Mouse (Mus musculus): ENCODE data around the gene Cdhr2.

Cdhr2 gene

GRCm38 (mm10) chr13:54693558-54694347 is 7.5 kb upstream of the Cdhr2 start, which contains the start of gene Rnf44:
Gene Rnf44 (minus strand): TSS chr13:54693907.
- DNase-seq (ENCODE audit: low read depth, low spot score): peak; percentile 100

- no peak for DNase-seq (ENCODE audit: low read depth, low spot score)
Observed at GRCm38 (mm10) chr13:54694348-54695060, 6.8 kb upstream of the Cdhr2 start.

- DNase-seq (ENCODE audit: low read depth, low spot score): no peak
Observed at GRCm38 (mm10) chr13:54695479-54696230, 5.6 kb upstream of the Cdhr2 start.

GRCm38 (mm10) chr13:54702507-54702906 is 1.2 kb downstream of the Cdhr2 start:
- no peak for DNase-seq (ENCODE audit: low read depth, low spot score)

GRCm38 (mm10) chr13:54704890-54705289 is 3.6 kb downstream of the Cdhr2 start:
- DNase-seq (ENCODE audit: low read depth, low spot score): no peak

GRCm38 (mm10) chr13:54710866-54711265 is 9.6 kb downstream of the Cdhr2 start:
- no peak for DNase-seq (ENCODE audit: low read depth, low spot score)

GRCm38 (mm10) chr13:54714393-54714792 is 13.1 kb downstream of the Cdhr2 start:
- no peak for DNase-seq (ENCODE audit: low read depth, low spot score)

GRCm38 (mm10) chr13:54714996-54715395 is 13.7 kb downstream of the Cdhr2 start:
- no peak for DNase-seq (ENCODE audit: low read depth, low spot score)

- DNase-seq (ENCODE audit: low read depth, low spot score): peak; percentile 43
Observed at GRCm38 (mm10) chr13:54716916-54717315, 15.7 kb downstream of the Cdhr2 start.

- DNase-seq (ENCODE audit: low read depth, low spot score): no peak
Observed at GRCm38 (mm10) chr13:54723143-54723542, 21.9 kb downstream of the Cdhr2 start.

GRCm38 (mm10) chr13:54726131-54726530 is 24.9 kb downstream of the Cdhr2 start:
- no peak for DNase-seq (ENCODE audit: low read depth, low spot score)

- no peak for DNase-seq (ENCODE audit: low read depth, low spot score)
Observed at GRCm38 (mm10) chr13:54736931-54737330, 35.7 kb downstream of the Cdhr2 start.

- DNase-seq (ENCODE audit: low read depth, low spot score): peak; percentile 36
Observed at GRCm38 (mm10) chr13:54737488-54738212, 36.4 kb downstream of the Cdhr2 start.

GRCm38 (mm10) chr13:54738213-54738601 is 36.9 kb downstream of the Cdhr2 start:
- no peak for DNase-seq (ENCODE audit: low read depth, low spot score)

GRCm38 (mm10) chr13:54746110-54746509 is 44.8 kb downstream of the Cdhr2 start:
- DNase-seq (ENCODE audit: low read depth, low spot score): no peak

GRCm38 (mm10) chr13:54746896-54747295 is 45.6 kb downstream of the Cdhr2 start:
- no peak for DNase-seq (ENCODE audit: low read depth, low spot score)

- no peak for DNase-seq (ENCODE audit: low read depth, low spot score)
Observed at GRCm38 (mm10) chr13:54748190-54748589, 46.9 kb downstream of the Cdhr2 start.

- DNase-seq (ENCODE audit: low read depth, low spot score): no peak
Observed at GRCm38 (mm10) chr13:54748721-54749060, 47.4 kb downstream of the Cdhr2 start.

GRCm38 (mm10) chr13:54749061-54749863 is 48.0 kb downstream of the Cdhr2 start:
- DNase-seq (ENCODE audit: low read depth, low spot score): no peak

- DNase-seq (ENCODE audit: low read depth, low spot score): no peak
Observed at GRCm38 (mm10) chr13:54749864-54750411, 48.7 kb downstream of the Cdhr2 start, which contains the start of gene Gprin1. Gene Gprin1 (minus strand): TSS chr13:54749874.
